Mouse (Mus musculus) embryonic facial prominence, embryonic 15.5 days (tissue): ENCODE measurements around the gene Zscan2. TPM values are rescaled to one million over a fixed set of nuclear protein-coding genes. Genes with fewer than 3 reads are reported as not detected.
A peak's percentile ranks its signal among the peaks of the same experiment; 100 is the strongest.
"Not testable (repeated sequence)": the region's sequence is repeated elsewhere in the genome, so short reads cannot be mapped to it uniquely, and the experiment has no call there.

Experiments used
- ATAC-seq: fragments of 200-750 bp; cut with Nextera tagmentation; 2 replicates; pipeline ENCODE4 v1.8.0; 2017; ENCODE audit warnings: low read depth, moderate TSS enrichment; ENCODE audit not compliant: insufficient number of reproducible peaks, low FRiP score, low TSS enrichment
- H3K27ac ChIP-seq: fragments of 300-500 bp; sonication (generic); replicated peaks from 2 replicates; pipeline ENCODE4 v1.5.1; 2015; ENCODE audit warnings: mild to moderate bottlenecking, inconsistent platforms
- H3K27me3 ChIP-seq: fragments of 300-500 bp; sonication (generic); 2 replicates; pipeline ENCODE4 v1.6.1; 2015; ENCODE audit warnings: inconsistent platforms
- H3K36me3 ChIP-seq: fragments of 300-500 bp; sonication (generic); 2 replicates; pipeline ENCODE4 v1.6.1; 2015; ENCODE audit warnings: mild to moderate bottlenecking, inconsistent platforms
- H3K4me1 ChIP-seq: fragments of 300-500 bp; sonication (generic); 2 replicates; pipeline ENCODE4 v1.6.1; 2015; ENCODE audit warnings: inconsistent platforms
- H3K4me2 ChIP-seq: fragments of 300-500 bp; sonication (generic); replicated peaks from 2 replicates; pipeline ENCODE4 v1.6.1; 2015; ENCODE audit warnings: mild to moderate bottlenecking, inconsistent platforms
- H3K4me3 ChIP-seq: fragments of 300-500 bp; sonication (generic); replicated peaks from 2 replicates; pipeline ENCODE4 v1.5.1; 2015; ENCODE audit warnings: mild to moderate bottlenecking, inconsistent platforms
- H3K9ac ChIP-seq: fragments of 300-500 bp; sonication (generic); 2 replicates; pipeline ENCODE4 v1.6.1; 2015; ENCODE audit warnings: inconsistent platforms
- H3K9me3 ChIP-seq: fragments of 300-500 bp; sonication (generic); replicated peaks from 2 replicates; pipeline ENCODE4 v1.6.1; 2016; ENCODE audit warnings: inconsistent platforms
- WGBS: fragments of 180-500 bp; shearing (Covaris S2); methylation state at CpG from one replicate; pipeline ENCODE4 v1.1.7; 2015; 5-methylcytosine and 5-hydroxymethylcytosine counted together
- polyA plus RNA-seq: library from polyadenylated mRNA; unstranded; fragments of >200 nt; fragmentation: Nextera tagmentation; extraction: Ambion mirVana; gene quantifications from 2 replicates; pipeline ENCODE4 v1.2.1, GENCODE M21; 2015

The Zscan2 gene
- polyA plus RNA-seq, 1 experiment from 2014 or later: 1.9 TPM

DNA sequence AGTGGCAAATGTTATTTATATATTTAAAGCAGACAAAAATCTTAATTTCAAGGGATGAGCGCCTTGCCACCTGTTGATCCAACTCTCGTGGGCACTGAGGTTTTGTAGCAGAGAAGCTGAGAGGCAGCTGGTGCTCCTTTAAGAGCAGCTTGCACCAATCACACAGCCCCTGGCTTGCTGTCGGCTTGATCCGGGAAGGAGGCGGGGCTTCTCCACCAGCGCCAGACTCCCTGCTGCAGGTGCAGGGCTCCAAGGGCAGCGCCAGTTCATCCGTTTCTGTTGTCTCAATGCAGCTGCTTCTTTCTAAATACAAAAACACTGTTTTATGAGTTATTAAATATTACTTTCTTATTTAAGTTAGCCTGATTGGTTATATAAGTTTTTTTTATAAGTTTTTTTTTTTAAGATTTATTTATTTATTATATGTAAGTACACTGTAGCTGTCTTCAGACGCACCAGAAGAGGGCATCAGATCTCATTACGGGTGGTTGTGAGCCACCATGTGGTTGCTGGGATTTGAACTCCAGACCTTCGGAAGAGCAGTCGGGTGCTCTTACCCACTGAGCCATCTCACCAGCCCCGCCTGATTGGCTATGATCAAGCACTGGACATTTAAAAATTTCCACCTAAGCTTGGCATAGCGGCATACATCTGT lies 27.6 kb upstream of the Zscan2 start:
- H3K9me3 ChIP-seq, H3K27ac ChIP-seq, H3K36me3 ChIP-seq, H3K27me3 ChIP-seq, ATAC-seq, H3K9ac ChIP-seq, H3K4me3 ChIP-seq, H3K4me2 ChIP-seq: not testable (repeated sequence)
- H3K4me1 ChIP-seq: peaks cover 13% of the 10 kb centered on the region; the same call in 1 of the 2 replicates
- WGBS: 16% methylated on average over 14 of the region's 14 CpGs

- Histone ChIP-seq H3K4me2 (no peak overlapping the region), H3K36me3 (no peaks in the 10 kb centered on the region), H3K27me3 (no peaks in the 10 kb centered on the region), H3K4me1 (peaks cover 16% of the 10 kb centered on the region; the same call in 1 of the 2 replicates), H3K4me3 (no peak overlapping the region), H3K27ac (no peak overlapping the region), H3K9ac (no peak overlapping the region), H3K9me3 (no peaks in the 10 kb centered on the region)
- WGBS: 38% methylated on average over 12 of the region's 12 CpGs
- no peak for ATAC-seq
Measured at GRCm38 (mm10) chr7:80833651-80834532, 26.8 kb upstream of the Zscan2 start.

DNA sequence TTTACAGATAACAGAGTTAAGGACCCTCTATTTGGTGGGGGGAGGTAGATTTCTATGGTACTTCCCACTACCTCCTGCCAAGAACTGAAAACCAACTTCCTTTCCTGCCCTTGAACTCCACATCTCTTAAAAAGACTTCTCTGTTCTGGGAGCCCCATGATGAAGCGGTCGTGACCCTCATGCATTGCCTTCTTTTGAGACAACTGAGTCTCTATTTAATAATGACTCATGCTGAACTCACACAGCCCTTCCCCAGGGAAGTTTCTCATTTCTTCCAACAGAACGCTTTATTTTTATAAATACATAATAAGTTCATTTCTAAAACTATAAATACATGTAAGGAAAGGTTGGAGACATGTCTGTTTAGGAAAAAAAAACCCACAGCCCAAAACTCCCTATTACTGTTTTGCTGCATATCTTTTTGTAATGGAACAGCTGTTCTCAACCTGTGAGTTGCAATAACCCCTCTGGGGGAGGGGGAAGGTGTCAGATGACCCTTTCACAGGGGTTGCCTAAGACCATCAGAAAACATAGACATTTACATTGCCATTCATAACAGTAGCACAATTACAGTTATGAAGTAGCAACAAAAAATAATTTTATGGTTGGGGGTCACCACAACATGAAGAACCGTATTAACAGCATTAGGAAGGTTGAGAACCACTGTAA lies 24.6 kb upstream of the Zscan2 start:
- H3K27ac ChIP-seq: no peak overlapping the region; the same call in 1 of the 2 replicates
- no peak overlapping the region for H3K4me3 ChIP-seq
- no peaks in the 10 kb centered on the region for H3K36me3 ChIP-seq
- no peaks in the 10 kb centered on the region for H3K9me3 ChIP-seq
- H3K4me1 ChIP-seq: peaks cover 18% of the 10 kb centered on the region; the same call in 1 of the 2 replicates
- no peaks in the 10 kb centered on the region for H3K27me3 ChIP-seq
- no peak overlapping the region for H3K9ac ChIP-seq
- ATAC-seq: no peak
- 57% methylated on average over 4 of the region's 4 CpGs for WGBS
- no peak overlapping the region for H3K4me2 ChIP-seq

GRCm38 (mm10) chr7:80837736-80838135 lies 23.0 kb upstream of the Zscan2 start:
- no peak overlapping the region for H3K4me3 ChIP-seq
- H3K4me1 ChIP-seq: peaks cover 18% of the 10 kb centered on the region; the same call in 1 of the 2 replicates
- H3K27me3 ChIP-seq: no peaks in the 10 kb centered on the region
- H3K9me3 ChIP-seq: no peaks in the 10 kb centered on the region
- no peaks in the 10 kb centered on the region for H3K36me3 ChIP-seq
- H3K4me2 ChIP-seq: no peak overlapping the region
- 46% methylated on average over 9 of the region's 9 CpGs for WGBS
- no peak for ATAC-seq
- H3K9ac ChIP-seq: no peak overlapping the region
- peak overlapping the region; percentile 22; the same call in 1 of the 2 replicates for H3K27ac ChIP-seq

GRCm38 (mm10) chr7:80838247-80838646 lies 22.5 kb upstream of the Zscan2 start:
- 25% methylated on average over 7 of the region's 7 CpGs for WGBS
- peaks cover 16% of the 10 kb centered on the region; the same call in 1 of the 2 replicates for H3K4me1 ChIP-seq

DNA sequence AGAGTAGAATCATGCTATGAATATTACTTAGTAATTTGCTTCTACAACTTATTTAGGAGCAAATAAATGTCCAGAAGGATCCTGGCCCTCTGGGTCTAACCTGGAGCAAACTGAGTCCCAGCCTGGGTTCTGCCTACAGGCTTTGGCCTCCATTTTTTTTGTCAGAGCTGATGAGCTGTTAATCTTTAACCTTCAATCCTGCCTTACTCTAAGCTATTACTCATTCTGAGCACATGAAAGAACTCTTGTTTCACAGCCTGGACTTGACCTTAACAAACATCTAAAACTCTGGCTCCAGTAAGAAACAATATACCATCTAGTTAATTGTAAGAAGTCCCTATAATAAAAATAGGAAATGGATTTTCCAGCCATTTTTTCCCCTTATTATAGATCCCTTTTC lies 21.0 kb upstream of the Zscan2 start:
- Histone ChIP-seq H3K9ac (no peak overlapping the region), H3K9me3 (no peaks in the 10 kb centered on the region), H3K27ac (no peak overlapping the region), H3K4me2 (no peak overlapping the region), H3K4me3 (no peak overlapping the region), H3K36me3 (no peaks in the 10 kb centered on the region), H3K4me1 (peaks cover 16% of the 10 kb centered on the region; the same call in 1 of the 2 replicates), H3K27me3 (no peaks in the 10 kb centered on the region)
- ATAC-seq: no peak

More at GRCm38 (mm10) chr7:80838247-80838646, 22.5 kb upstream of the Zscan2 start:
- Histone ChIP-seq H3K27me3 (no peaks in the 10 kb centered on the region), H3K9me3 (no peaks in the 10 kb centered on the region), H3K27ac (peak overlapping the region; percentile 22; the same call in 1 of the 2 replicates), H3K9ac (no peak overlapping the region), H3K36me3 (no peaks in the 10 kb centered on the region), H3K4me3 (no peak overlapping the region), H3K4me2 (no peak overlapping the region)
- peak; percentile 24; the same call in 1 of the 2 replicates for ATAC-seq

DNA sequence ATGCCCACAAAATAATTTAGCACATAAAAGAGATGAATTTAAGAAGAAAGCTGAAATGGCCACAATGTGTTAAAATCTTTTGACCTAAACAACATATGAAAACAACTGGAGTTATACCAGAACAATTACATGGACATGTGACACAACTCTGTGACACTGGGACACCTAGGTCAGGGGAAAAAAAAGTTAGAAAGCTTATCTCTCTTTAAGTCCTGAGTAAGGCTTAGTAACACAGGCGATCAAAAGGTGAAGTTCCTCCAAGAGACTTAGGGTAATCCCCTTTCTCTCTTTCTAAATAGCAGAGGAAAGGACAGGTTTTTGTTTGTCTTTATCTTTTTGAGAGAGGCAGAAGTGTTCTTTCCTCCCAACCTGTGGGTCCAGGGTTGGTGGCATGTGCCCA lies 20.5 kb upstream of the Zscan2 start:
- ATAC-seq: no peak
- no peak overlapping the region for H3K9ac ChIP-seq
- no peak overlapping the region for H3K4me3 ChIP-seq
- no peak overlapping the region for H3K27ac ChIP-seq
- 38% methylated on average over 1 of the region's 1 CpGs for WGBS
- no peaks in the 10 kb centered on the region for H3K27me3 ChIP-seq
- H3K4me1 ChIP-seq: peaks cover 16% of the 10 kb centered on the region; the same call in 1 of the 2 replicates
- H3K36me3 ChIP-seq: no peaks in the 10 kb centered on the region
- no peak overlapping the region for H3K4me2 ChIP-seq
- H3K9me3 ChIP-seq: no peaks in the 10 kb centered on the region

GRCm38 (mm10) chr7:80840937-80841336 lies 19.8 kb upstream of the Zscan2 start:
- Histone ChIP-seq H3K27me3 (no peaks in the 10 kb centered on the region), H3K4me3 (no peak overlapping the region), H3K9me3 (no peaks in the 10 kb centered on the region), H3K9ac (no peak overlapping the region), H3K36me3 (no peaks in the 10 kb centered on the region), H3K4me2 (no peak overlapping the region), H3K4me1 (peaks cover 19% of the 10 kb centered on the region; the same call in 1 of the 2 replicates), H3K27ac (no peak overlapping the region)
- no peak for ATAC-seq
- 60% methylated on average over 4 of the region's 4 CpGs for WGBS

DNA sequence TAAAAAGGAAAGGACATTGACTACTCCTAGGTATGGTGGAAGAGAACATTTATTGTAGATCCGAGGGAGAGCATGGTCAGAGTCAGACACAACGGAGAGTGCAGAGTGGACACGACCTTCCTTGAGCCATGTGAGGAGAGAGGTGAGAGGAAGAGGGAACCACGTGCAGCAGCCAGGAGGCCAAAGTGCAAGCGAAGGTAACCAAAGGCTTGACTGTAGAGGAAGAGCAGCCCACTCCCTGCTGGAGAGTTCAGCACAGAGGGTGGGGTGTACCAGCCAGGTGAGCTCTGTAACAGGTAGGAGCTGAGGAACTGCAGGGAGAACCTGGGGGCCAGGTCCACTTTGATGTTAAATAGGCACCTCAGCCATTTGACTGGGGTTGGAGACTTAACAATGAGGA lies 18.6 kb upstream of the Zscan2 start:
- Histone ChIP-seq H3K4me2 (no peak overlapping the region), H3K36me3 (no peaks in the 10 kb centered on the region), H3K27ac (no peak overlapping the region), H3K9me3 (no peaks in the 10 kb centered on the region), H3K4me1 (peaks cover 22% of the 10 kb centered on the region; the same call in 1 of the 2 replicates), H3K4me3 (no peak overlapping the region), H3K27me3 (no peaks in the 10 kb centered on the region), H3K9ac (no peak overlapping the region)
- WGBS: 65% methylated on average over 5 of the region's 5 CpGs
- ATAC-seq: no peak

GRCm38 (mm10) chr7:80843176-80843575 lies 17.5 kb upstream of the Zscan2 start:
- no peaks in the 10 kb centered on the region for H3K36me3 ChIP-seq
- no peak overlapping the region for H3K4me2 ChIP-seq
- H3K9ac ChIP-seq: no peak overlapping the region
- H3K27ac ChIP-seq: no peak overlapping the region
- no peaks in the 10 kb centered on the region for H3K9me3 ChIP-seq
- peaks cover 16% of the 10 kb centered on the region; the same call in 1 of the 2 replicates for H3K4me1 ChIP-seq
- WGBS: 70% methylated on average over 1 of the region's 1 CpGs
- H3K27me3 ChIP-seq: no peaks in the 10 kb centered on the region
- no peak overlapping the region for H3K4me3 ChIP-seq
- ATAC-seq: no peak
